Mouse (Mus musculus): ENCODE results near the gene Olfr1046. TPM values are rescaled to one million over a fixed set of nuclear protein-coding genes. Genes with fewer than 3 reads are reported as not detected.

The Olfr1046 gene
- polyA plus RNA-seq (2014; fragmentation: Illumina TruSeq; extraction: RNeasy Lipid Tissue Mini Kit (QIAGEN cat#74804); ENCODE audit: insufficient read depth, low read depth, low replicate concordance), result not detected

DNA sequence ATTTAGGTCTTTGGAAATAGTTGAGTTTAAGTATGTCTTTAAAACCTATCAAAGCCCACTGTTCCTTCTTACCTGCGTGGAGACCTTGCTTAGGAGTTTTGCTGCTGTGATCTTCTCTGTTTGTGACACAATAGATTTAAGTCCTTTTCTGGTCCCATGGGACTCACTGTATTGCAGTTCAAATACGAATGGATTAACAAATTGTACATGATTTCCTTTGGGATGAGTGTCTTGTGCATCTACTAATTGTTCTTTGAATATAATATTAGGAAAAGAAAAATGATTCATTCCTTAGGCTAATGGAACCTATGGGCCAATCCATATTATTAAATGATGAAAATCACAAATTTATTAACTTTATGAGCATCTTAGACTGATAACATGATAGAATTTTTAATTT lies at the start of gene Olfr1046:
Olfr1046 (minus strand) TSS at position 101 of the 400 bp plus-strand sequence.

DNA sequence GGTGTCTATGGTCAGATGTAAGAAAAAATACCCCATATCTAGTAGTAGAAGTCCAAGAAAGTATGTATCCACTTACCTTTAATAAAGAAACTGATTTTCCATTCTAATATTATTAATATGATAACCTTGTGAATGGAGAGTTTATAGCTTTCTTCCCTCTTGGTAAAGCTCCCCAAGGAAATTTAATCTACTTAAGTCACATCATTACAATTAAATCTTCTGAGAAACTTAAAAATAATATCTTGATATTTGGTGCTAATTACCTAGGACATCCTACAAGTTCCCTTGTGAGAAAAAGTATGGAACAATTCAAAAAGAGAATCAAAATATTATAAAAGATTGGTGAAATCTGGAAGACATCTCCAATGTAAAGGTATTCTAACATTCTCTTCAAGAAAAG lies 39.1 kb upstream of the Olfr1046 start, which contains the start of gene Olfr1049:
Olfr1049 (minus strand) TSS at position 101 of the 400 bp plus-strand sequence.

GRCm38 (mm10) chr2:86240189-86240588 lies 21.1 kb upstream of the Olfr1046 start, which contains the start of gene Olfr1048:
Gene Olfr1048, minus strand, starts transcription at chr2:86240289.

GRCm38 (mm10) chr2:86231301-86231700 lies 12.2 kb upstream of the Olfr1046 start, which contains the start of gene Olfr1047:
Gene Olfr1047, minus strand, starts transcription at chr2:86231401.

GRCm38 (mm10) chr2:86202909-86203308 lies 16.2 kb downstream of the Olfr1046 start, which contains the start of gene Olfr1045:
Gene Olfr1045, minus strand, starts transcription at chr2:86203009.

DNA sequence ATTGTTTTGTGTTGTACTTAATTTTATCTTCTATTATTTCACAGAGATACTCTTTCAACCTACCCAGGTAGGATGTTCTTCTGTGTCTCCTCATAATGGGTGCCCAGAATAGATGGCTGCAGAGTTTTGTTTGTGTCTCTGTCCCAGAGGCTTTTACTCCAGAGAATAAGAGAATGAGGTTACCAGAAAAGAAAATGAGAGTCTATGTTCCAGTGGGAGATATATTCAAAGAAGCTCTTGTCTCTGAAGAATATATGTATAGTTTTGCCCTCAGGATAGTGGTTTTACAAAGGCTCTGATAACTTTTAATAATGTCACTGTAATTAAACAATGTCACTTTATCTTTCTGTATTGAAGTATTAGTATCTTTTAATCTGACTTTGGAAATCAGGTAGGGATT lies 33.5 kb downstream of the Olfr1046 start, which contains the start of gene Olfr52:
Olfr52 (minus strand) TSS at position 101 of the 400 bp plus-strand sequence.

DNA sequence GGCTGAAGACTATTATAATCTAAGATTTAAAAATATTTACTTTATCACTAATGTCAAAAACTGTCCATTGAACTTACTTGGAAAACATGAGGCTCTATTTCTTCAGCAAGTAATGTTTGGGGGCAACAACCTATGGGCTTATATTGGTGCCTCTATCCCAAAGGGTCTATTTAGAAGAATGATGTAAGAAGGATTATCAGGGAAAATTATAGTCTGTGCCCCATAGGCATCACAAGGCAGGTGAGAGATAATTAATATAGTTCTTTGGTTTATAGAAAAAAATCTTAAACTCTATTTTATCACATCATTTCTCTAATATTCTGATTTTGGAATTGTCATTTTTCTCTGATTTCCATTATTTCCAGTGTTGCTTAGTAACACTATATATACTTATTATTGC lies 41.4 kb downstream of the Olfr1046 start, which contains the start of gene Olfr1044:
Olfr1044 (minus strand) TSS at position 101 of the 400 bp plus-strand sequence.

GRCm38 (mm10) chr2:86167422-86167821 lies 51.7 kb downstream of the Olfr1046 start, which contains the start of gene Olfr1043:
Gene Olfr1043, minus strand, starts transcription at chr2:86167522.

Other genes starting within 250 kb of the Olfr1046 start
- not detected for gene Olfr1029, start 245.4 kb downstream of the Olfr1046 start, polyA plus RNA-seq (2014; fragmentation: Illumina TruSeq; extraction: RNeasy Lipid Tissue Mini Kit (QIAGEN cat#74804); ENCODE audit: insufficient read depth, low read depth, low replicate concordance)
- gene Olfr1030, start 240.0 kb downstream of the Olfr1046 start, polyA plus RNA-seq (2014; fragmentation: Illumina TruSeq; extraction: RNeasy Lipid Tissue Mini Kit (QIAGEN cat#74804); ENCODE audit: insufficient read depth, low read depth, low replicate concordance), result not detected
- not detected for gene Olfr1031, start 229.0 kb downstream of the Olfr1046 start, polyA plus RNA-seq (2014; fragmentation: Illumina TruSeq; extraction: RNeasy Lipid Tissue Mini Kit (QIAGEN cat#74804); ENCODE audit: insufficient read depth, low read depth, low replicate concordance)
- gene Olfr1032, start 213.8 kb downstream of the Olfr1046 start, polyA plus RNA-seq (2014; fragmentation: Illumina TruSeq; extraction: RNeasy Lipid Tissue Mini Kit (QIAGEN cat#74804); ENCODE audit: insufficient read depth, low read depth, low replicate concordance), result not detected
- 3.4 TPM for gene Olfr1033, start 198.7 kb downstream of the Olfr1046 start, polyA plus RNA-seq (2014; fragmentation: Illumina TruSeq; extraction: RNeasy Lipid Tissue Mini Kit (QIAGEN cat#74804); ENCODE audit: insufficient read depth, low read depth, low replicate concordance)
- gene Olfr1034, start 173.5 kb downstream of the Olfr1046 start, polyA plus RNA-seq (2014; fragmentation: Illumina TruSeq; extraction: RNeasy Lipid Tissue Mini Kit (QIAGEN cat#74804); ENCODE audit: insufficient read depth, low read depth, low replicate concordance), result 0.06 TPM
- not detected for gene Olfr1036, start 145.3 kb downstream of the Olfr1046 start, polyA plus RNA-seq (2014; fragmentation: Illumina TruSeq; extraction: RNeasy Lipid Tissue Mini Kit (QIAGEN cat#74804); ENCODE audit: insufficient read depth, low read depth, low replicate concordance)
- not detected for gene Olfr1037, start 131.9 kb downstream of the Olfr1046 start, polyA plus RNA-seq (2014; fragmentation: Illumina TruSeq; extraction: RNeasy Lipid Tissue Mini Kit (QIAGEN cat#74804); ENCODE audit: insufficient read depth, low read depth, low replicate concordance)
- gene Olfr1039, start 83.4 kb downstream of the Olfr1046 start, polyA plus RNA-seq (2014; fragmentation: Illumina TruSeq; extraction: RNeasy Lipid Tissue Mini Kit (QIAGEN cat#74804); ENCODE audit: insufficient read depth, low read depth, low replicate concordance), result not detected
- not detected for gene Olfr1040, start 72.6 kb downstream of the Olfr1046 start, polyA plus RNA-seq (2014; fragmentation: Illumina TruSeq; extraction: RNeasy Lipid Tissue Mini Kit (QIAGEN cat#74804); ENCODE audit: insufficient read depth, low read depth, low replicate concordance)
- gene Olfr1042, start 57.5 kb downstream of the Olfr1046 start, polyA plus RNA-seq (2014; fragmentation: Illumina TruSeq; extraction: RNeasy Lipid Tissue Mini Kit (QIAGEN cat#74804); ENCODE audit: insufficient read depth, low read depth, low replicate concordance), result not detected
- gene Olfr1043, start 51.8 kb downstream of the Olfr1046 start, polyA plus RNA-seq (2014; fragmentation: Illumina TruSeq; extraction: RNeasy Lipid Tissue Mini Kit (QIAGEN cat#74804); ENCODE audit: insufficient read depth, low read depth, low replicate concordance), result not detected
- gene Olfr1044, start 41.5 kb downstream of the Olfr1046 start, polyA plus RNA-seq (2014; fragmentation: Illumina TruSeq; extraction: RNeasy Lipid Tissue Mini Kit (QIAGEN cat#74804); ENCODE audit: insufficient read depth, low read depth, low replicate concordance), result not detected
- gene Olfr52, start 33.6 kb downstream of the Olfr1046 start, polyA plus RNA-seq (2014; fragmentation: Illumina TruSeq; extraction: RNeasy Lipid Tissue Mini Kit (QIAGEN cat#74804); ENCODE audit: insufficient read depth, low read depth, low replicate concordance), result not detected
- not detected for gene Olfr1045, start 16.3 kb downstream of the Olfr1046 start, polyA plus RNA-seq (2014; fragmentation: Illumina TruSeq; extraction: RNeasy Lipid Tissue Mini Kit (QIAGEN cat#74804); ENCODE audit: insufficient read depth, low read depth, low replicate concordance)
- gene Olfr1047, start 12.1 kb upstream of the Olfr1046 start, polyA plus RNA-seq (2014; fragmentation: Illumina TruSeq; extraction: RNeasy Lipid Tissue Mini Kit (QIAGEN cat#74804); ENCODE audit: insufficient read depth, low read depth, low replicate concordance), result not detected
- not detected for gene Olfr1048, start 21.0 kb upstream of the Olfr1046 start, polyA plus RNA-seq (2014; fragmentation: Illumina TruSeq; extraction: RNeasy Lipid Tissue Mini Kit (QIAGEN cat#74804); ENCODE audit: insufficient read depth, low read depth, low replicate concordance)
- gene Olfr1049, start 39.0 kb upstream of the Olfr1046 start, polyA plus RNA-seq (2014; fragmentation: Illumina TruSeq; extraction: RNeasy Lipid Tissue Mini Kit (QIAGEN cat#74804); ENCODE audit: insufficient read depth, low read depth, low replicate concordance), result not detected
- gene Olfr1051, start 59.8 kb upstream of the Olfr1046 start, polyA plus RNA-seq (2014; fragmentation: Illumina TruSeq; extraction: RNeasy Lipid Tissue Mini Kit (QIAGEN cat#74804); ENCODE audit: insufficient read depth, low read depth, low replicate concordance), result not detected
- not detected for gene Olfr1052, start 73.1 kb upstream of the Olfr1046 start, polyA plus RNA-seq (2014; fragmentation: Illumina TruSeq; extraction: RNeasy Lipid Tissue Mini Kit (QIAGEN cat#74804); ENCODE audit: insufficient read depth, low read depth, low replicate concordance)
- gene Olfr1053, start 96.0 kb upstream of the Olfr1046 start, polyA plus RNA-seq (2014; fragmentation: Illumina TruSeq; extraction: RNeasy Lipid Tissue Mini Kit (QIAGEN cat#74804); ENCODE audit: insufficient read depth, low read depth, low replicate concordance), result not detected
- gene Olfr1054, start 116.1 kb upstream of the Olfr1046 start, polyA plus RNA-seq (2014; fragmentation: Illumina TruSeq; extraction: RNeasy Lipid Tissue Mini Kit (QIAGEN cat#74804); ENCODE audit: insufficient read depth, low read depth, low replicate concordance), result not detected
- gene Olfr1055, start 131.0 kb upstream of the Olfr1046 start, polyA plus RNA-seq (2014; fragmentation: Illumina TruSeq; extraction: RNeasy Lipid Tissue Mini Kit (QIAGEN cat#74804); ENCODE audit: insufficient read depth, low read depth, low replicate concordance), result not detected
- not detected for gene Olfr1056, start 143.2 kb upstream of the Olfr1046 start, polyA plus RNA-seq (2014; fragmentation: Illumina TruSeq; extraction: RNeasy Lipid Tissue Mini Kit (QIAGEN cat#74804); ENCODE audit: insufficient read depth, low read depth, low replicate concordance)
- not detected for gene Olfr1057, start 159.1 kb upstream of the Olfr1046 start, polyA plus RNA-seq (2014; fragmentation: Illumina TruSeq; extraction: RNeasy Lipid Tissue Mini Kit (QIAGEN cat#74804); ENCODE audit: insufficient read depth, low read depth, low replicate concordance)
- not detected for gene Olfr1058, start 169.2 kb upstream of the Olfr1046 start, polyA plus RNA-seq (2014; fragmentation: Illumina TruSeq; extraction: RNeasy Lipid Tissue Mini Kit (QIAGEN cat#74804); ENCODE audit: insufficient read depth, low read depth, low replicate concordance)
- gene Olfr1061, start 194.7 kb upstream of the Olfr1046 start, polyA plus RNA-seq (2014; fragmentation: Illumina TruSeq; extraction: RNeasy Lipid Tissue Mini Kit (QIAGEN cat#74804); ENCODE audit: insufficient read depth, low read depth, low replicate concordance), result not detected
- not detected for gene Olfr1062, start 207.4 kb upstream of the Olfr1046 start, polyA plus RNA-seq (2014; fragmentation: Illumina TruSeq; extraction: RNeasy Lipid Tissue Mini Kit (QIAGEN cat#74804); ENCODE audit: insufficient read depth, low read depth, low replicate concordance)
- not detected for gene Olfr1065, start 231.3 kb upstream of the Olfr1046 start, polyA plus RNA-seq (2014; fragmentation: Illumina TruSeq; extraction: RNeasy Lipid Tissue Mini Kit (QIAGEN cat#74804); ENCODE audit: insufficient read depth, low read depth, low replicate concordance)
- gene Olfr1066, start 237.0 kb upstream of the Olfr1046 start, polyA plus RNA-seq (2014; fragmentation: Illumina TruSeq; extraction: RNeasy Lipid Tissue Mini Kit (QIAGEN cat#74804); ENCODE audit: insufficient read depth, low read depth, low replicate concordance), result not detected